Mouse (Mus musculus) adrenal gland, adult 2 months (tissue): ENCODE data around the gene Borcs7. TPM values are rescaled to one million over a fixed set of nuclear protein-coding genes. Genes with fewer than 3 reads are reported as not detected.
A peak's percentile ranks its signal among the peaks of the same experiment; 100 is the strongest.

ENCODE experiments used
- DNase-seq: peaks from one replicate; pipeline ENCODE4 v3.0.0; 2021
- long read RNA-seq: library from polyadenylated mRNA; stranded (forward); transcript quantifications from one replicate; pipeline ENCODE4 v2.0.0, GENCODE M21; 2021
- polyA plus RNA-seq: library from polyadenylated mRNA; depleted of rRNA; stranded (reverse); fragments of >200 nt; gene quantifications from 2 replicates; pipeline ENCODE4 v1.2.3, GENCODE M21; 2012; rRNA removed
- total RNA-seq, 2 experiments: library from RNA; stranded (reverse); gene quantifications; 2 replicates each; pipeline ENCODE4 v1.2.3; 2021

Borcs7 gene
- total RNA-seq (10 to 100 TPM; 13.5 to 14.5 TPM), polyA plus RNA-seq (2.3 and 2.9 TPM in 2 replicates)
- long read RNA-seq, transcript Borcs7-201 (5 exons, 2,176 nt) = major isoform, 21 of 24 reads
- long read RNA-seq, partial matches to known transcripts = 0 of 24 reads
- long read RNA-seq, other reads (novel, unspliced or antisense) = 3 of 24 reads

DNA sequence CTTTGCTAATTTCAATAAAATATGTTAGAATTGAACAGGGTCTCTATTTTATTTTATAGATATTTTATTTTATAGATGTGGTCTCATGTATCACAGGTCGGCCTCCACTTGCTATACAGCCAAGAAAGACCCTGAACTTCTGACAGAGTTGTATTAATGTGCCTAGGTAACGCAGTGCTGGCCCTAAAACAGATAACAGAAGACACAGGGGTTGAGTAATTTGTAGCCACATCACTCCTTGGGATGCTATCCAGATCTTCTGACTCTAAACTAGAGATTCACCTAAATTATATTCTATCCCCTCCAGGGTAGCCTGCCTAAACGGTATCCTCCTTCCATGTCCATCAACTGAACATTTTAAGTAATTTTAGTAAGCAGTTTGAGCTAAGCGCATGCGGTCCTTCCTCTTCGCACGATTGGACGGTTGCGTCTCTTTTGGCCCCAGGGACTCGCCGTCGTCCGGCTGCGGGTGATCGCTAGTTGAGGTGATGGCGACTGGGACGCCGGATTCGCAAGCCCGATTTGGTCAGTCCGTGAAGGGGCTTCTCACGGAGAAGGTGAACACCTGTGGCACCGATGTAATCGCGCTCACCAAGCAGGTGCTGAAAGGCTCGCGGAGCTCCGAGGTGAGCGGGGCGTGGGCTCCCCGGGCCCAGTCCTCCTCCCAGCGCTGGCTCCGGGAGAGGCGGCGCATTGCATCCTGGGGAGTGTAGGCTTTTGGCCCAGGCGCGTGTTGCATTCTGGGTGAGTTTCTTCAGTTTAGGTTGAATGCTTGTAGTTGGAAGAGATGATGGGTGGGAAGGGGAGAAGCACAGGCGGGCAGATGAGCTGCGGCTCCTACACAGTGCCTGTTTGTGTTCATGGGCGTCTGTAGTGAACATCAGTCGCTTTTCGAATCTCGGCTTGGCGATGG lies at the start of gene Borcs7:
Borcs7 (plus strand) TSS at position 447 of the 913 bp plus-strand sequence.
- peak; percentile 93 for DNase-seq

DNA sequence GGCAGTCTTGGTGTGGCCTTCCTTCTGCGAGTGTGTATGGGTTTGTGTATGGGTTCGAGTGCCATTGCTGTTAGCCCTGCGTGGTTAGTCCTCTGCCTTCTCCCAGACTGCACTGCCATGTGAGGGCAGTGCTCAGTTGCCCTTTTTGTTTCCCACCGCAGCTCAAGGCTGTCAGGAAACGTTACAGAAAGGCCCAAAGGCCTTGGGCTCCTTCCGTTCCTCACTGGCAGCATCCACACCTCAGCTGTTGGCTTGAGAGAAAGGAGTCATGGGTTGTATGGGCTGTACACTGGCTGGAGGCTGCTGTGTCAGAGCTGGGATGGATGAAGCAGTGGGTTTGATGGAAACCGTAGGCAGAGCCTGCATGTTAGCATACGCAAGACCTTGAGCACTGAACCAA lies 48.9 kb upstream of the Borcs7 start:
- DNase-seq = peak; percentile 52

DNA sequence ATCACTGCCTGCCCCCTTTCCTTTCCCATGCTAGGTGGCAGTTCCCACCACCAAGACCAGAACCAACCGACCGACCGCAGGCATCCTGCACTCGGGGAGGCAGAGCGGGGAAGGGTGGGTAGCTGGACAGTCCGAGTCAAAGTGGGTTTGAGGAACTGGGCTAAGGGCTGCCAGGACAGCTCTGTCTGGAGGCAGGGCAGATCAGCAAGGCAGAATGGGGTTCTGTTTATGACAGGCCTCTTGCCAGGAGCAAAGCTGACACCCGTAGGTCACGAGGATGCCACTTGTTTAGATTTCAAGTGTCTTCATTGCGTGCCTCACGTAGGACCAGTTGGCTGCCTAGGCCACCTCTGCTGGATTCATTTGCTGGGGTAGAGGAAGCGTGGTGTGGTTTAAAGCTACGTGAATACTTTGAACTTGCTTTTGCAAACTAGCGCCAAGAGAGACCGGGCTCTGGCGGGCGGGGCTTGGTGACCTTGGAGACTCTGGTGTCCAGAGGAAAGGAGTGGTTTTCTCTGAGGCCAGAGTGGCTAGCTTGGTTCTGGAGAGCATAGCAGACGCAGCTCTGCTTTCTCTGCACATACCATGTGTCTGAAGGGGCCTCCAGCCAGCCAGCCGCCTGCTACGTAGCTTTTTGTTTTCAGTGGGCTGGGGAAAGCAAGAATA lies 48.2 kb upstream of the Borcs7 start:
- DNase-seq = peak; percentile 91

DNA sequence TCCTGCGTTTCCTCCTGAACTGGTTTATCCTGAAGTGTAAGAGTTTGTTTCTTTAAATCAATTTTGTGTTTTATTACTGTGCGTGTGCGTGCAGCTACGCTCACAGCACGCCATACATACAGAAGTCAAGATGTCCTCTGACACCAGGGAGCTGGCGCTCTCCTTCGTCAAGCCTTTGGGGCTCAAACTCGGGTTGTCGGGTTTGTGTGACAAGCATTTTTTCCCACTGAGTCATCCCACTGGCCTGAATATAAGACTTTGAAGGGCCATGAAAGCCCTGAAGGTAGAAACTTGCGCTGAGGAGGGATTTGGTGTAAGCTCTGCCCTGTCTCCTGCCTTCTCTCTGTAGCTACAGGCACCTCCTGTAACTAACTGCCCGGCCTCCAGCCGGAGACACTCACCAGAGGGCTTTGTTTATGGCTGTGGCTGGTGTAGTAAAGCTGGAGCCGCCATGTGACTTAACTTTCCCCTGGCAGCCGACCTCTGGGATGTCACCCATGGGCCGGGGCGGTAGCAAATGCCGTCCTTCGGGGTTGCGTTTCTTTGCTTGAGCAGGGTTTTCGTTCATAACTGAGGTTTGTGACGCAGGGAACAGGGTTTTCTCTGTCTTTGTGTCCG lies 47.5 kb upstream of the Borcs7 start:
- DNase-seq = peak; percentile 72

DNA sequence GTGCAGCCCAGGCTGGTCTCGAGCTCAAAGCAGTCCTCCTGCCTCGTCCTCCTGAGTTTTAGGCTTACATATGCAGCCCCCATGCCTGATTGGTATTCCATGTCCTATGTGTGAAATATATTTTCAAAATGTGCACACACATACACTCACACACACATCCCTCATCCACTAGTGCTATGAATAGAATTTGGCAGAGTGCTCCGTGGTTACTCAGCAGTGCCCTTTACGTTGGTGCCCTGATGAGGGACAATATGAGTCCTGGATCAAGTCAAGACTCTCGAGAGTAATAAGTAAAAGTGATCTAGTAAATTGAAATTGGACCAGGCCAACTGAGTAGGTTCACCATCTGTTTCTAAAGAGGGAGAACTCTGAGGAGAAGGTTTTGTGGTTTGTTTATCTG lies 46.5 kb upstream of the Borcs7 start:
- DNase-seq = peak; percentile 79

DNA sequence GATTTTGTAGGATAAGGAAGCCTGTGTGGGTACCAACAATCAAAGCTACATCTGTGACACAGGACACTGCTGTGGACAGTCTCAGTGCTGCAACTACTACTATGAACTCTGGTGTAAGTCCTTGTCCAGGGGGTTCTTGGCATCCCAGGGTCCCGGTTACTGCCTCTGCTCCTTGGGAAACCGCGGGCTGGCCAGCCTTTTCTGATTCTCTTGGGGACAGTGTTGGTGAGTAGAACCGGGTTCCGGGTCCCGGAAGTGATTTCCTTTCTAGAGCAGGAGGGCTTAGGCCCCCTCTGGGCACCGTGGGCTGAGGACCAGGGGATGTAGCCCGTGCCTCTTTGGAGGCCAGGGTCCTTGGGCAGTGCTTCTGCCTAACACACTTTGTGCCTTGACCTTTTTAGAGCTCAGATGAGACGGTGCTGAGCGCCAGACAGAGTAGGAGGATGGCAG lies 45.3 kb upstream of the Borcs7 start:
- peak; percentile 66 for DNase-seq

DNA sequence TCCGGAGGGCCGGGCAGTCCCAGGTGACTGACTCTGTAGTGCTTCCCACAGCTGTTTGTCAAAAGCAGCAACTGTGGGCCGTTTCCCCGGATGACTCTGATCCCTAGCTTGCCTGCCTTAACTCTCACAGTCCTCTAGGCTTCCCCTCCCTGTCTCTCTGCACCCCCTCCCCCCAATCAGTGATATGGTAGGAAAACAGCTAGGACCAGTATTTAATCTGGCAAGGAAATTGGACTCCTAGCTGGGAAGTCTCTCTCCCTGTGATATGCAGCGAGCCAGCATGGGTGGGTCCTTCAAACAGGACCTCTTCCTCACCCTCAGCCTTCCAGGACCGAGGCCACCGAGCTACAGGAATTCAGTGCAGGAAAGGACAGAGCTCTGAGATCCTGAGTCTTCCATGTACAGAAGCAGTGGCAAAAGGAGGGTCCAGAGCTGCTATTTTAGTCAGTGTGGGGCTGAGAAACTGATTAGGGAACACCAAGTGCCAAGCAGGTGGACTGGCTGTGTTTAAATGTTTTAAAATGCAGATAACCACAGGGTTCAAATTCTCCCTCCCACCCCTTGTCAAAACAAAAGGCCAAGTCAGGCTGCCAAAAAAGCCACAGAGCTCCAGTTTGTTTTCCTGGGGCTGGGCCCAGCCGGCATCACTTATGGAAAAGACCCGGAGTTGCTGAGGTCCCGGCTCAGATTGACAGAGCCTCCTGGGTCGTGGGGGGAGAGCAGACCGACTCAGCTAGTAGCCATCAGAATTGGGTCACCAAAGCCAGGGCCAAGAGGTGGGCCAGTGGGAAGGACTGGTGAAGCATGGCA lies 44.7 kb upstream of the Borcs7 start:
- peak; percentile 60 for DNase-seq

DNA sequence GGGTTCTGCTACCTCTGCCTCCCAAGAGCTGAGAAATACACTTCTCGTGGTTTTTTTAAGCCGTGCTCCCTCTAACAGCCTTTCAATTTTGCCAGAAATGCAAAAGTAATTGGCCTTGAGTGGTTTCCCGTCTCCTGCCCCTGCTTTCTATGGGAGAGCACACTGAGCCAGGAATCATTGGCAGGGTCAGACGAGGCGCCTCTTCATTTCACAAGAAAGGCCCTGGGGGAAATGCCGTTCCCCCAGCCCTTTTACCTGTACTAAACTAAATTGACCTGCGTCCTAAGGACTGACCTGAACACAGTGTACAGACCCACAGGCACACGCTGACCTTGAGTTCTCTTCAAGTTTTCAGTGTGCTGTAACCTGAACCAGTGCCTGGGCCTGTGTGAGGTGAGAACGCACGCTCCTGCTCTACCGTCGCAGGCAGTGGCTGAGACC lies 43.6 kb upstream of the Borcs7 start:
- peak; percentile 65 for DNase-seq

DNA sequence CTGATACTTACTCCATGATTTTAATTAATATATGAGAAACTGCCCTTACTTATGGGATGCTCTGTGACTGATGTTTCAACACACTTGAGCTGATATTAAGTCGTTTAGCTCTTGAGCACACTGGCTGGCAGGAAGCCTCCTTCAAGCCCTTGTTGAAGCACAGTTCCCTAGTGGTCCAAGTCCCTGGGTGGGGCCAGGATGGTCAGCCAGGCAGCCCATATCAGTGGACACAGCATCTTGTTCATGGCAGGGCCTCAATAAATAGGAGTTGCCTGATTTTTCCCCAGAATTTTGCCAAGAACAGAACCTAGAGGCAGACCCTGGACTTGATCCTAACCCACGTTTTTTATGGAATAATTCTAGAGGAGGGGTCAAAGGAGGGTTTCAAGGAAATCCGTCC lies 42.5 kb upstream of the Borcs7 start:
- no peak for DNase-seq

DNA sequence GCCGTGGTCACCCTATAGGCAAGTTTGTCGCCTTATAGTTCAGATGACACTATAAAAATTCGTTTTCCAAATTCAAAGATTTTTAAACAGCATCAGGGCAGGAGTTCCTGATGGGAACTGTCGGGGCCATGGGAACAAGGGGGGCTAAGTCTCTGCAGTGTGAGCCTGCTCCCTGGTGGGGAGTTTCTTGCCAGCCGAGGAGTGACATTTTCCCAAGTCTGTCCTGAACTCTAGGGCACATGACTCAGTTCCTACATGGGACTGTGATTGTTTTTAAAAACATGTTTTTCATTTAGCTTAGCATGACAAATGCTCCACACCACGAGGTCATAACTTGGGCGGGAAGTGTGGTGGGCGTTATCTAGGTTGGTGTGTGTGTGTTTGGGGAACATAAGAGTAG lies 41.9 kb upstream of the Borcs7 start:
- peak; percentile 61 for DNase-seq

DNA sequence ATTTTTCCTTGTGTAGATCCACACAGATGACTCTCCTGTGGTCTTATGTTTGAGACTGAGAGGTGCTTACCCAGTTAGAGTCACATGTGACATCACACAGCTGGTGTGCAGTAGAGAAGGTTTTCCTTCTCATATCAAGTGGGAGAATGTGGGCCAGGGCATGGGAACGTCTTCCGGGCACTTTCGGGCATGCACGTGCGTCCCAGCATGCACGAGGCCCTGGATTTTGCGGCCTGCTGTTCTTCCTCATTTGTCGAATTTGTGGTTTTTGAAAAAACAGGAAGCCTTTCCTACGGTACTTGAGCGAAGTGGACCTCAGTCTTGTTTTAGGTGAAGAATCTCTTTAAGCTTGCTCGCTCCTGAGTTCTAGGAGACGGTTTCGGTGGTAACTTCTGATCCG lies 41.1 kb upstream of the Borcs7 start:
- no peak for DNase-seq

DNA sequence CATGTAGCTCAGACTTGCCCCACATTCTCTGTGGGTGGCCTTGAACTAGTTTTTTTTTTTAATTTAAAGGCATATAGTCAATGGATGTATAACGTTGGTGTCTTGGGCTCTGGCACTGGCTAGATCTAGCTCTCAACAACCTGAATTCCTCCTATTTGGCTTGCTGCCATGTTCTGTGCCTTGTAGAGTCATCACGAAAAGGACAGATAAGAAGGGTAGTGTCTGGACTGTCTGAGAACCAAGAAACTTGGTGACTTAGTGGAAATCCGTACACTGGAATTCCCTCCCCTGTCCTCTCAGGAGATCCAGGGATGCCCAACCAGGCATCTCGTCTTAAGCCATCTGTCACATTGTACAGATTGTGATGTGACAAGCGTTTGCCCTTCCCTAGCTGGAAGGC lies 36.5 kb upstream of the Borcs7 start:
- no peak for DNase-seq

DNA sequence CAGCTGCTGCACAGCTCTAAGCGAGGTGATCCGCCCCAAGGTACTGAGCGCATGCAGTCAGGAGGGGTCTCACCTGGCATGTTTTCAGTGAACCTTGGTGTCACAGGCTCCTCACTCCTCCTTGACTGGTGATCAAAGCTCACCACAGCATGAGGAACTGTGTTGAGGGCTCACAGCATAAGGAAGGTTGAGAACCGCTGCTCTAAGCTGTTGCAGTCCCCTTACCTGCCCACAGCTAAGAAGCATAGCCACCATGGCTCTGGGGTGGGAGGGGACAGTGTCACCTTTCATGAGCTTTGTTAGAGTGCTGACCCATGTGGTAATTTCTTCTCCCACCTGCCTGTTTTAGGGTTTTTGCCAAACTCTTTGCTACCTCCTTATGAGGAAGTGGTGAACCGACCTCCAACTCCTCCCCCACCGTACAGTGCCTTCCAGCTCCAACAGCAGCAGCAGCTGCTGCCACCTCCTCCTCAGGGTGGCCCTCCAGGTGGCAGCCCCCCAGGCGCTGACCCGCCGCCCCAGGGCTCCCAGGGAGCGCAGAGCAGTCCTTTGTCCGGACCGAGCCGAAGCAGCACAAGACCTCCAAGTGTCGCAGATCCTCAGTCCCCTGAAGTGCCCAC lies 36.0 kb upstream of the Borcs7 start:
- no peak for DNase-seq

DNA sequence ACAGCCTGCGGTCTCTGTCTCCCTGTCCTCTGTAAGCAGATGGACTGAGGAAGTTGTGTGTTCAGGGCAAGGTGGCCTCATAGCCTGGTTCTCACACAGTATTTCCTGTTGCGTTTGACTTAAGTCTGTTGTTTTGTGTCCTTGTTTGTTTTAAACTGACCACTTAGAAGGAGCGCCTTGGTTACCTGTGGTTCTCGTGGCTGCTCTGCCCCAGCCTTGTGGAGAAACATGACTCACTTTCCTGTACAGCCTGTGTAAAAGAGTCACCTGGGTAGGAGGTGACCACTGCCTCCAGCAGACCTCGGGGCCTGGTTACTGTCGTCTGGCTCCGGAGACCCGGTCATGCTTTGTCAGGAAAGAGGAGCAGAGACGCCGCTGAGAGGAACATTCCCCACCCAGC lies 34.1 kb upstream of the Borcs7 start:
- no peak for DNase-seq

DNA sequence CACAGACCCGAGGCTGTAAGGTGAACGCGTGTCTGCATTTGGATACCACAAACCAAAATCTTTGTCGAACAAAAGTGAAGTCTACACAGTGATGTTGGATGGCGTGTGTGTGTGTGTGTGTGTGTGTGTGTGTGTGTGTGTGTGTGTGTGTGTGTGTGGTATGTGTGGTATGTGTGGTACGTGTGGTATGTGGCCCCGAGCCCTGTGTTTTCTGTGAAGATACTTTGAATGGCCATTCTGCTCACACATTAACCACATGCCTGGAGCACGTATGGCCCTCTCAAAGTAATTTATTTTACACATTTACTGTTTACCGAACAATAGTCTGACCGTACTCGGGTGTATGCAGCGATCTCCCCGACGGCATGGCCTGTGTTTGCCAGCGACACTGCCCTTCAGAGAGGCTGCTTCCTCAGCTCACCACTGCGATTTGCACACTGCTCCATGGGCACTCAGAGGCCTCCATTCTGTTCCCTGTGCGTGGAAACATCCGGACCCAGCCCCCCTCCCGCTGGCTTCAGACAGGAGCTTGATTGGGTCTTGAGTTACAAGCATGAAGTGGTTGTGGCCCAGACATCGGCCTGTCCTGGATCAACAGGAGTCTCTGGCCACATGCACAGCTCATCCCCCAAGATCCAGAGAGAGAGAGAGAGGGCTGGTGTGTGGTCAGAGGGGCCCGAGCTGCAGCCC lies 33.4 kb upstream of the Borcs7 start:
- no peak for DNase-seq

DNA sequence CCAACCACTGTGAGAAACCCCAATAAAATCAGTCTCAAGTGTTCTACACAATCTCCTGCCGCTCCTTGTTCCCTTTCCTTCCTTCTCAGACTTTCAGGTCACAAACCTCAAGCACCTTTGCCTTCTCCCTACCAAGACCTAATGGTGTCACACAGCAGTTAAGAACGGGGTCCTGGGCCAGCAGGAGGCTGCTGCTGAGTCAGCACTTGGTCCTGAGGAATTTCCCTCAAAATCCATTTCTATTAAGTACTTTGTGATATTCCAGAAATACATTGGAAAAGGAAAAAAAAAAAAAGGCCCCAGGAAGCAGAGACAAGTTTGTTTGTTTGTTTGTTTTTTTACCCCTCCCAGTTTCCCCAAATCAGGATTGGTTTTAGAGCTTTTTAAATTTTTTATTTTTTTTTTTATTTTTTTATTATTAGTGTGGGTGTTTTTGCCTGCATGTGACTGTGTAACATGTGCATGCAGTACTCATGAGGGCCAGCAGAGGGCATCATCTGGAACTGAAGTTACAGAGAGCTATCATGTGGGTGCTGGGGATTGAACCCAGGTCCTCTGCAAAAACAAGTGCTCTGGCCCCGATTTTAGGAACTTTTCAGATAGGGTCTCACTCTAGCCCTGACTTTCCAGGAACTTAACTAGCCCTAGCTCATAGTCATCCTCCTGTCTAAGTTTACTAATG lies 32.2 kb upstream of the Borcs7 start:
- no peak for DNase-seq

DNA sequence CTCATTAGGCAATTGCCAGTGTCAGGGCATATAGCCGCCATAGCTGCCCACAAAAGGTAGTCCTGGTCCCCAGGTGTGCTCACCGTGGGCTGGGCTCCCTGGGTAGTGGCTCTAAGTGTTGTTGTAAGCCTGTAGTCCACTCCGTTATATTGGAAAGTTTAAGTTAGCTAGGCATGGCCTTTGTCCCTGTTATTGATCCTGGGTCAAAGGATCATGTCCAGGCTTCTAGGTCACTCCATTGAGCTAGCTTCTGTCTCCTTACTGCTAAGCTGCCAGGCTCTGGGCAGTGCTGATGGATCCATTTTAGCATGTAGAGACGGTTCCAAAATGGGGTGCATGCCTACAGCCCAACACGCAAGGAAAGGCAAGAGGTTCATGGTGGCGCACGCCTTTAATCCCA lies 31.4 kb upstream of the Borcs7 start:
- no peak for DNase-seq

DNA sequence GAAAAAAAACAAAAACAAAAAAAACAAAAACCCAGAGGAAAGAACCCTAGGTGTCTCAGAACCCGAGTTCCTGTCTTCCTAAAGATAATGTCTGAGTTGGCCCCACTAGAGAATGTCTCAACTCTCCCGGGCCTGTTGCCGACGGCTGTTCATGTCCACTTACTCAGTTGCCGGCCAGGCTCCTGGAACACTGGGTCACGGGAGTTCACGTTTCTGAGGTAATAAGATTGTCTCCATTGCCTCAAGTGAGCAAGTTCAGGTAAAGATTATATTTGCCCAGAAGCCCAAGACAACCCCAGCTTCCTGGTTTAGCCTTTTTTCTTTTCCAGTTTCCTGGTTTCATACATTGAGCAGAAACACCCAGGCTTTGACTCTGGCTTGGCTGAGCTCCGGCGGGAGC lies 30.9 kb upstream of the Borcs7 start:
- DNase-seq = no peak

DNA sequence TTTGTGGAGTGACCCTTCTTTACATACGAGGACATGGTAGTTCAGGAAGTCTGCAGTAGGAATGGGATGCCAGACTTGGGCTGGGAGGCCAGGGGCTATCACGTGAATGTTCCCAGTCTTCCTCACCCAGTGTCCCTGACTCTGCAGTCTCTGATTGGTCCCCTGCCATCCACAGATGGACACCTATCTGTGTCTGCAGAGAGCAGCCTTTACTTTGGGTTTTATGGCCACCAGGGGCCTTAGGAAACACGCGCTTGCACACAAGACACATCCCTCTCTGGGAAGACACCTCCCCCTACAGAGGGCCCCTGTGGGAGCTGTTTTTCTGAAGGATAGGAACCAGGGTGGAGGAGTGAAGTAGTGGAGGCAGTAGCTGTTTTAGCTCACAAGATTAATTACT lies 28.2 kb upstream of the Borcs7 start:
- DNase-seq = peak; percentile 8

DNA sequence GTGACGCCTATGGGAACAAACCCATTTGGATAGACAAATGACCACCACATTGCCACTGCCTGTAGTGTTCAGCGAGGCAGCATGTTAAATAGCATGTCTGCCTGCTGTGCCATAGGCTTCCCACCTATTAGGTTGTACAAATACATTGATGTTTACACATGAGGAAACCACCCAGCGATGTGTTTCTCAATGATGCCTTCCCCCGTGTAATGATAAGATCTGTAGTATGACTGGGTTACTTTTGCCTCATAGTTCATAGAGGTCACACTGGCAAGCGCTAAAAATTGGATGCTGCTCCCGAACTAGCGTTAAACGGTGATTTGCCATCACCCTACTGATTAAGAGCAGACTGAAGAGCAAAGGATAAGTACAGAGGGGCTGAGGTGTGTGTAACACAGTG lies 27.5 kb upstream of the Borcs7 start:
- DNase-seq = peak; percentile 1
